Mouse (Mus musculus) cerebellum, adult 8-10 months (tissue): ENCODE measurements at regions not wholly inside any gene's neighbourhood (a gene's known extent, or its start where the extent isn't known, plus 50 kb on each side); places are given as distances from the start of the nearest gene placed in this dataset.
"Not testable (repeated sequence)": the region's sequence is repeated elsewhere in the genome, so short reads cannot be mapped to it uniquely, and the experiment has no call there.

ENCODE experiments used
- DNase-seq: peaks from one replicate; pipeline ENCODE4 v3.0.0; 2022

DNA sequence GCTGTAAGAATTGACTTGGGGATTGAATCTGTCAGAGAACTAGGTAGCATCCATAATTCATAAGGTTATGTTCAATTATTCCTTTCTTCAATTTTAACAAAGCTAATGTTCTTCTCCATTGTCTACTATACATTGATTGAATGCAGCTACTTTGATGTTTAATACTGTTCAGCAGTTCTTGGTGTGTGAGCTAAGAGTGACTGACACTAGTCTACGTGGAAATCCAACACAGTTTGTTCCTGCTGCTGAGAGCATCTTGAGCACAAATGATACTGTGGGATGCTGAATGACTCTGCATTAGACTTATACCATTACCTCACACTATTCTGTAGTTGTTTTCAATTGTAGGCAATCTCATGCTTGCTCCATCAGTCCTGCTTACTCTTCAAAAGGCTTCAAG is 249.4 kb upstream of the Akr1e1 start:
- DNase-seq = no peak

DNA sequence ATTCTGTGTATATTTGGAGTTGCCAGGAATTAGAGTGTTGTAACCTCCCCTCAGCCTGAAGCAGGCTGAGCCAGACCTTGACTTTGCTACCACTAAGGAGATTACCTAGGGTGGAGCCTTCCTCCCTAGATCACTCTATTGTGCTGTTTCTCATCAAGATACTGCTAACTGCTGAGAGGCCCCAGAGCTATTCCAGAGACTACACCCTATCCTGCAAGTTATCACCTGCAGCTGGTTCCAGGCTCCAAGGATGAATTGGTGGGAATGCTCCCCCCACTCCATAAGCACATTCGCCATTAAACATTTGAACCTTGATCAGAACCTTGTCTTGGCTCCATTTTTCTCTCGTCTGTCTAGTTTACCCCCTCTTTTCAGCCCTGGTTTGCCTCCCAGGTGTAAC is 230.5 kb upstream of the Akr1e1 start:
- DNase-seq = not testable (repeated sequence)

DNA sequence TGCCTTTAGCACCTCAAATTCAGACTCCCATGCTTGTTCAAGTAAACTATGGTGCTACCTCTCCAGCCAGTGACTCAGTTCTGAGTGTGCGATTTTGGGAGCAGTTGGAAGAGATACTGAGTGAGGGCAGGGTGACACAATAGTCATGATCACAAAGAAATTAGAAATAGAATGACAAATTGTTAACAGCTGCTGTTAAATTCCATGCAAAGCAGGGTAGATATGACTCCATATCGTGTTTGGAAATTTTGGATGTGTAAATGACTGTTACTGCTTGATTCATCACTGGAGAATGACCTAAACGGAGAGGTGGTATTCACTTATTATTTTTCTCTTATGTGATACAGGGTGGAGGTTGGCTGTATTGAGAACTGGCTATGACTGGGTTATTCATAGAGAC is 217.8 kb upstream of the Akr1e1 start:
- DNase-seq = no peak

DNA sequence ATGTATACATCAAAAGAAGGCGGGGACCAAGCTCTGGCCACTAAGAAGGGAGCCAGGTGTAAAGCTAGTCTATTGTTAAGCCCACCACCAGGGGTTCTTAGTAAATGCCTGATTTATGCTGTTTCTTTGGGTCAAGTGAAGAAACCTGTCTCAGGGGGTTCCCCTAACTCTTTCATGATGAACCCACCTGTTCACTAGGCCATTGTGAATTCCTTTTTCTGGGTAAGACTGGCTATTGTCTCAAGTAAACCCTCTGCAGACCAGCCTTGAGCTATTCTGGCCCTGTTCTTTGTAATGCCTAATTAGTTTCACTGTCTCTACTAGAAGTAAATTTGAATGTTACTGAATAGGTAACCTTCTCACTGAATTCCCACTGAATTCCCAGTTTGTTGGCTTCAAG is 216.8 kb upstream of the Akr1e1 start:
- DNase-seq = not testable (repeated sequence)

DNA sequence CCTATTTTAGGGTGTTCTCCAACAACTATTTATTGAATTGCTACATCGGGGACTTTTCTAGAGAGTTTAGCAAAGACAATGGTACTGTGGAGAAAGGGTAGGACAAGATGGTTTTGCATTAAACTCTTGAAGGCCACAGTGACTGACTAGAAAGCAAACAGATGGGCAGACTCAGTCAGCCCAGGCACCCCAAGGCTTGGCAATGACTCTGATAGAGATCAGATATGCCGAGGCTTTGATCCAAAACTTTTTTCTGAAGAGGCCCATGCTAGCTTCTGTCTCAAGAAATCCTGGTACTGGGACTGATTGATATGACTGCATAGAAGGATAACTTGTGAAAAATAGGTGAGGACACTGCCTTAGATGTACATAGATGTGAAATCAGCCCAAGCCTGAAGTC is 197.9 kb upstream of the Akr1e1 start:
- no peak for DNase-seq

DNA sequence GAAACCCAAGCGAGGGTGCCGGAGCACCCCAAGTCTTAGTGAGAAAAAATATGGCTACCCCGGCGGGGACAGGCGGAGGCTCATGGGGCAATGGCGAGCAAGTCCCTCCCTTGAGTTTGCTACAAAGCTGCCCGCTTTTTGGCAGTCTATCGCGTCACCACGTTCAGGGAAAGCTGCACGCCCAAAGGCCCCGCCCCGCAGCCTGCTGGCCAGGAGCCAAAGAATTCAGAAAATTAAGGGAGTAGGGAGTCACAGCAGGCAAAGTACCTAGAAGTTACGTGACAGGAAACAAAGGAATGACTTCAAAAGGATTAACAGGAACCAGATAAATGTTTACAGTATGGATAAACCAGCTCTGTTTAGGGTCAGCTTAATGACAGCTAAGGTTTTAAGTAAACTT is 191.7 kb upstream of the Akr1e1 start:
- no peak for DNase-seq

DNA sequence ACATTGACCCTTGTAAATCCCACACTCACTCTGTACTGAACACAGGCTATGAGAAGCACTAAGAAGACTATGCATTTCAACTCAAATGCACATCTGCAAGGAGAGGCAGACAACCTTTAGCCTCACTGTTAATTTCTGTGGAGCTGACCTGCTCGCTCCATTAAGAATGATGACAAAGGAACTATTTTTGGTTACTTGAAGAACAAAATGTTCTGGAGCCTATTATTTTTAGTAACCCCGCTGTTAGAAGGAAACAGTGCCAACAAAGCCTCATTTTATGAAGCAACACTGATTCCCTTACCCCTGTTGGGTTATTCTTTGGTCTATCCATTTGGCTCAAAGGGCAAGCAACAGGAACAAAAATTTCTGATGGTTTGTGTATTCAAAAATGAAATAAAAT is 182.2 kb upstream of the Akr1e1 start:
- no peak for DNase-seq

DNA sequence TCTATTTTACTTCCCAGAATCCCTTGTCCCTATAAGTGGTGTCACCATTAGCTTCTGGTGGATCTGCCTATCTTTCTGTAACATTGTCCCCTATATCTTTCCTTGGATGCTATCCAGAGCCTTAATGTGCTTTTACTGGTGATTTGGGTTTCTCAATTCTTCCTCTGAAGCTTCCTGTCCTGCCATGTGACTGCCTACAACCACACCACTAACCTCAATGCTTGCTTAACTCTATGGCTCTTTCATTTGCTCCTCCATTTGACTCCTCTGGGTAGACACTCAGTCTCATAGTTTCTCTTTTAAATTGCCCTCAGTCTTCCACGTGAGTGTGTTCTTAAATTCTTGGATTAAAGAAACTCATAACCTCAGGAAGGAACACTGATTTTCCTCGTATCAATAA is 181.4 kb upstream of the Akr1e1 start:
- no peak for DNase-seq

DNA sequence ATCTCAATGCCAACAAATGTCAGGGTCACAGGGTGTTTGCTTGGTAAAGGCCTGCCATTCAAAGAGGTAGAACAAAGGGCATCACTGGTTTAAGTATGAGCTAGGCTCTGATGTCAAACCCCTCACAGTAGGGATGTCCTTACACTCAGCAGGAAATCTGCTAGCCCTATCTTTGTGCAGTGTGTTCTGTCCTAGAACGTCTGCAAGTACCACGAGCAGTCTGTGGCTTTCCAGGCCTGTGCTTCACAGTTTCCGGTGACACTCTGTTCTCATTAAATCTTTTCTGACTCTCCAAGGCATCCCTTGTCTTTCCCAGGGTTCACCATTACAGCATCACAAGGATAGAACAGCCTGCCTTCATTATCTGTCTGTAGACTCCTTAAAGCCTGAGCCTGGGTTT is 174.3 kb upstream of the Akr1e1 start:
- no peak for DNase-seq

DNA sequence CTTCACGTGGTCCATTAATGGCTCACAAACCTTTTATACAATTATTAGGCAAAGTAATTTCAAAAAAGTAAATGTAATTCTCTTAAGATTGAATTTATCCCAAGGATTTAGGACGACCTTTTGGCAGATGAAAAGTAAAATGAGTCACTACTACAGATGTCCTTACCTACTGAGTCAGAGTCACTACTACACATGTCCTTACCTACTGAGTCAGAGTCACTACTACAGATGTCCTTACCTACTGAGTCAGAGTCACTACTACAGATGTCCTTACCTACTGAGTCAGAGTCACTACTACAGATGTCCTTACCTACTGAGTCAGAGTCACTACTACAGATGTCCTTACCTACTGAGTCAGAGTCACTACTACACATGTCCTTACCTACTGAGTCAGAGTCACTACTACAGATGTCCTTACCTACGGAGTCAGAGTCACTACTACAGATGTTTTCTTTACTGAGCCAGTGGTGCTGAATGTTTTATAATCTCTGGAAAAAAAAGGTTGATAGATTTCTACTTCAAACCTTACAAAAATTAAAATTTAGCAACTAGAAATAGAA is 169.4 kb upstream of the Akr1e1 start:
- DNase-seq = not testable (repeated sequence)

DNA sequence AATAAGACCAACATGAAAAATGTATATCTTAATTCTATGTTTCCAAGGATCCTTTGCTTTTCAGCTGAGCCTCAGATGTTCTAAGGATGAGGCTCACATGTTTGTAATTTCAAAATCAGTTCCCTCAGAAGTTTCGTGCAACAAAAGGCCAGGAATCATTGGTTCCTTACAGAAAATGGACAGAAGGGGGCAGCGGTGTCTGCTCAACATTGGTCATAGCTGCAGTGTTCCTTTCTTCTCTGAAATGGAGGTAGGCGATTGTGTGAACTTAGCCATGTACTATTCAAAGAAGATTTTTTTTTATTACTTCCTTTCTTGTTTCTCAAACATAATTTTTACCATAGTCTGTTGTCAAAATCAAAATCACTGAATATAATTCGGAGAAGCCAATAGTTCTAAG is 167.9 kb upstream of the Akr1e1 start:
- no peak for DNase-seq

DNA sequence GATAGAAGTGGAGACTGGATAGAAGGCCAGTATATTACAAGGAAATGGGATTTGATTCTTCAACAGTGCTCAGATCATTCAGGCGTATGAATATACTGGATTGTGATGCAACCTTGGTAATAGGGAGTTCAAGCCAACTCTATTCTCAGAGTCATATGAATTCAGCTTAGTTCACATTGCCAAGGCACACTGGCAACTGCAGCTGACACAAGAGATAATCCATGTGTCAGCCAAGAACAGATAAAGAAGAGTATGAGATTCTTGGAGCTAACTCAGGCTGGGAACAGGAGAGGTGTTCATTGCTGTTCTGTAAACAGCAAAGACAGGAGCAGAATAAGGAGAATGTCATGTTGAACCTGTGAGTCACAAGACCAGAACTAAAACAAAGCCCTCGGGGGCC is 163.3 kb upstream of the Akr1e1 start:
- DNase-seq = no peak

DNA sequence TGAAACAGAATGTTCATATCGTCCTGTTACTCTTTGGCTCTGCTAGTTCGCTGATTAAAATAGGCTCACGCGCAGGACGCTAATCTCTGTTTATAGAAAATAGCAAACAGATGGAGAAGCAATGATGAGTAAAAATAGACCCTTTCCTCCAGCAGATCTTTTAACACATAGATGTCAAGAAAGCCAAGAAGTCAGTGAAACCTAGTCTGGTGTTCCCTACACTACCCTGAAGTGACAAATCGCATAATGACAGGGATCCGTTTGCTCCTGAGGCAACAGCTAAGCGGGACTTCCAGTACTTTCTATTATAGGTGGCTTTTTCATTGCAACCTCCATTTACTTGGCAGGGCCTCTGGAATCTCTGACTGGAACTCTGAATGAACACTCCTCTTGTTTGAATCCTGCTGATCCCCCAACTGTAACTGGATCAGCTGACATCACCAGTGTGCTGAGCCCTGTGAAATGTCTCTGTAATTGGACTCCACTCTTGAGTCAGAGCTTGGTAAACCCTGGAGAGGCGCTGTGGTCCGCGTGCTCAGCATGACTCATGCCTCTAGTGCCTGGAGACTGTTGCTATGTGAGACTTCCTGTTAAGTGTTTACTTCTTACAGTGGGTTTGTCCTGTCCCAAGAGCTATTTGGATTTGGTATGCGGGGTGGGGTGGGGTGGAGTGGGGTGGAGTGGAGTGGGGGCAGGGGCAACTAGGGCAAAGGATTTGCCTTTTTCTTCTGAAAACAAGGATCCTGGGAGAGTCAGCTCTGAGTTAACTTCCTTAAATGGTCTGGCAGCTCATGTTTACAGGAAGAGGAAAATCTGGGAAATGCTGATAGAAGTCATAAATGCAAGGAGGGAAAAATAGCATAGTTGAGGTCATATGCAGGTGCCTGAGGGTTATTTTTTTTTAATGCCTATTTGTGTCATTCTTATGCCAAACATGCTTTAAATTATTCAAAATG is 162.4 kb upstream of the Akr1e1 start:
- DNase-seq = peak; percentile 3

DNA sequence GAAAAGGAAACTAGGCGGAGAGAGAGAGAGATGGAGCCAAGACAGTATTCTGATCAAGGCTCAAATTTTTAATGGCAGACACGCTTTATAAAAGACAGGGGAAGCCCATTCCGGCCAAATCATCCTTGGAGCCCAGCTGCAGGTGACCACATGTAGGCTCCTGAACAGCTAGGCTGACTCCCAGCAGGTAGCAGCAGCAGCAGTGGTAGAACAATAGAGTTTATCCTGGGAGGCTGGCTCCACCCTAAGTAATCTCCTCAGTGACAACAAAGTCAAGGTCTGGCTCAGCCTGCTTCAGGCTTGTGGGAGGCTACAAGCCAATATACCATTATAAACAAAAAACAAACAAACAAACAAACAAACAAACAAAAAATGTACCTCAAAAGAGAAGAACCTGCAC is 151.0 kb upstream of the Akr1e1 start:
- DNase-seq = no peak

DNA sequence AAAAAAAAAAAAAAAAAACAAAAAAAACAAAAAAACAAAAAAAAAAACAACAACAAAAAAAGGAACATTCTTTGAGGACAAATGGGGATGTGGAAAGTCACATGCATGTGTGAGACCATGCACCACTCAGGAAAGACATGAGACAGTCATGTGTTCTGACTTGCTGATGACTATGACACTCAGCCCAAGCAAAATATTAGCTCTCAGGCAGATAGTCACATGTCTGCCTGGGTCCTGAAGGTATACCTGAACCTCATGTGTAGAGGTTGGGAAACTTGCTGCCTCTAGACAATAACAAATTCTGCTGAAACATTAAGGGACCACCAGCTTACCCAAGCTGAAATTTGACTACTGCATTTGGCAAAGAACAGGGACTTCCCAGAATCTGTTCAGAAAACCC is 147.6 kb upstream of the Akr1e1 start:
- no peak for DNase-seq

DNA sequence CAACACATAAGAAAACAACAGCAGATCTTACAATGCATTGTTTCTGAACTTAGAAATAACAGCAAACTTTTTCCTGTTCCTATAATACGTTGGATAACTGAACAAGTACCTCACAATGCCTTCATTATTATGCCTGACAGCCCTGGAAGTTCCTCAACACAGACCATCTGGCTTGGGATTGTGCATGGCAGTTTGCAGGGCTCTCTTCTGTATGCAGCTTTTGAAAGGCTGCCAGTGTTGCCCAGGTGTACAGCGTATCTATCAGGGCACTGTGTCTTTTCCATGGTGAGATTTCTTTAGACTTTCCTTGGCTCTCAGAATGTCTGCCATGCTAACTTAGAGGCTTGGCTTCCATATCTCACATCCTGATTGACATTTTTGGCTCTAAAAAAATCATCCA is 134.0 kb upstream of the Akr1e1 start:
- no peak for DNase-seq

DNA sequence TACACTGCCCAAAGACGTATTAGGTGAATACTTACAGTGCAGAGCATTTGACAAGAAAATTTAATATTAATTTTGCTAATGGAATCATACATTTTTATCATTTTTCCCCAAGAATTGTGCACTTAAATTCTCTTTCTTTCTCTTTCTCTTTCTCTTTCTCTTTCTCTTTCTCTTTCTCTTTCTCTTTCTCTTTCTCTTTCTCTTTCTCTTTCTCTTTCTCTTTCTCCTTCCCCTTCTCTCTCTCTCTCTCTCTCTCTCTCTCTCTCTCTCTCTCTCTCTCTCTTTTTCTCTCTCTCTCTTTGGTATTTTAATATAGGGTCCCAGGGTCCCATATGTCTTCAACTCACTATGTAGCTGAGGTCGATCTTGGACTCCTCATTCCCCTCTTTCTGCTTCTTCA is 107.3 kb upstream of the Akr1e1 start:
- not testable (repeated sequence) for DNase-seq

DNA sequence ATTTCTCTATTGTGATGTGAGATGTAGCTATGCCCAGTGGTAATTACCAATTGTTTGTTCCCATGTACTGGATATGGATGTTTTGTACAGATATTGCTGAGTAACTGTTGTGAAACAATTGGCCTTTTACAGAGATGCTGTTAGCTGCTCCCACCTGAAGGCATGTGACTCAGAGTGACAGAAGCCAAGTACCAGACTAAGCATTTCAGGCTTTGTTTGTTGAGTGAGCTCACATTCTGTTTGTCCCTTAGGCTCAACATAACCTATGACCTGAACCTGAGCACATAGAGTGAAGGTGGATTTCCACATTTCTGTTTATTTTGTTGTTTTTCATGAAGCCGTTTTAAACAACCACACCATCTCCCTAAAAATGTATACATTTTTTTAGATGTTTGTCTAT is 105.8 kb upstream of the Akr1e1 start:
- DNase-seq = no peak

DNA sequence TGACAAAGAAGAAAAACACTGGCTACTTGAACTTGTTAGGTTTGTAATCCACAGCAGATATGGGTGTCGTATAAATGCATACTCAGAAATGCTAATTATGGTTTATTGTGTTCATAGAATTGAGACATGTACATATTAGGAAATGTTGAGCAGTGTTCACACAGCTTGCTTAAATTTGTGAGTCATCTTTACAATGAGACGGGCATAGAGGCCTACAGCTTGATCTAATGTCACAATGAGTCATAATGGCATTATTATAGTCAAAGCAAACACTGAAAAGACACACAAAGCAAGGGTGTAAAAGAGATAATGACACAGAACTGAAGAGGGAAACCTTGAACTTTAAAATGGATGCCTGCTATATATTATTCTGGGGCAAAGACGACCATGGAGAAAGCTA is 103.7 kb upstream of the Akr1e1 start:
- DNase-seq = no peak

DNA sequence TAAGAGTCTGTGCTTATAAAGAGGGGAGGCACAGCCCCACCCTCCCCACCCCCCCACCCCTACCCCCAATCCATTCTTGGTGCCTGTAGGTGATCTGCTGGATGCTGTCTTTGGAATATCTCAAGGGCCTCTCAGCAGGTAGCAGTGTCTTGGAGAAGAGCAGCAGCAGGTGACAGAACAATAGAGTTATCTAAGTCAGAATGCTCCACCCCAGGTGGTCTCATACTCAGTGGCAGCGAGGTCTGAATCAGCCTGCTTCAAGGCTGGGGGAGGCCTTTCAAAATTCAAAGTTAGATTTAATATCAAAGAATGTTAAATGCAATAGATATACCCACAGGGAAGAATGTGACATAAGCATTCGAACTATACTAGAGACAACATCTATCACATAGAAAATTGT is 90.6 kb upstream of the Akr1e1 start:
- not testable (repeated sequence) for DNase-seq

DNA sequence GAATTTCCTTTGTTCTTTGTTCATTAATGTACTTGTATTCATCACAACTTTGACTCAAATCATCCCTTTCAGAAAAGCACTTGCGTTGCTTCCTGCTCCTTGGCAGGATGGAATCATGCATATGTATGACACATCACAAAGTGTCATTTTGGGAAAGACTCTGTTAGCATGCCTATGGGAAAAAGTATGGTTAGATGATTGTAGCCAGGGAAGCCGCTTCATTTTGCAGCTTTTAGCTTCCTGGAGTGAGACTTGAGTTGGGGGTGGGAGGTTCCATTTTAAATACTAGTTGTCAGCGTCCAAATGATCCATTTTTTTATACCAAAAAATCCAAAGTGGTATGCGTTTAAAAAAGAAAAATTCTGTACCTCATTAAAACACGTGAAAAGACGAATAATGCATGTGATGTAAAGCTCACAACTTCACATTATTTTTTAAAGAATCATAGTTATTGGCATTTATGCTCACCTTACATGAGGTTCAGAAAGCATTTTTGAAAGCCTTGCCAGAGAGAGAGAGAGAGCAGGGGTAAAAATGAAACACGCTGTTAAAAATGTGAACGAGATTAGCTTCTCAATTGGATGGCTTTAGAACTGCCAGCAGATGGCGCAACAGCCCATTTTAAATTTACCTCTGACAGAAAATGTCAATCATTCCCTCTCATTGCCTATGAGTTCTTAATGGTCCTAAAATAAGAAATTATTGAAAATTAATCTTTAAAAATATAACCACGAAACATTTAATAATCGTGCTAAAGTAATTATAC is 57.6 kb upstream of the Akr1e1 start:
- DNase-seq = peak; percentile 10

DNA sequence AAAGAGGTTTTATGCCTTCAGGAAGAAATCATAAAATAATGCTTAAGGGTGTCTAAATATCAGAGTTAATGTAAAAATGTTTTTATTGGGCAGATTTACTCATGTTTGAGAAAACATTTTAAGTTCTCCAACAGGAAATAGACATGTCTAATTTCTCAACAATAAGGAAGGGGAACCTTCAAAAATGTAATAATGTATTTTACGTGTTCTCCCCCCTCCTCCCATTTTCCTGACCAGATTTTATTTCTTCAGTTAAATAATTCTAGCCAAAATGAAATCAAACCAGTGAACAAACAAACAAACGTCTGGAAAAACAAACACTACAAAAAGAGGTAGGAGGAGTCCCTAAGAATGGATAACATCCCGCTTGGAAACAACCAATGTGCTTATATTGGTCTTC is 54.4 kb upstream of the Akr1e1 start:
- DNase-seq = no peak

DNA sequence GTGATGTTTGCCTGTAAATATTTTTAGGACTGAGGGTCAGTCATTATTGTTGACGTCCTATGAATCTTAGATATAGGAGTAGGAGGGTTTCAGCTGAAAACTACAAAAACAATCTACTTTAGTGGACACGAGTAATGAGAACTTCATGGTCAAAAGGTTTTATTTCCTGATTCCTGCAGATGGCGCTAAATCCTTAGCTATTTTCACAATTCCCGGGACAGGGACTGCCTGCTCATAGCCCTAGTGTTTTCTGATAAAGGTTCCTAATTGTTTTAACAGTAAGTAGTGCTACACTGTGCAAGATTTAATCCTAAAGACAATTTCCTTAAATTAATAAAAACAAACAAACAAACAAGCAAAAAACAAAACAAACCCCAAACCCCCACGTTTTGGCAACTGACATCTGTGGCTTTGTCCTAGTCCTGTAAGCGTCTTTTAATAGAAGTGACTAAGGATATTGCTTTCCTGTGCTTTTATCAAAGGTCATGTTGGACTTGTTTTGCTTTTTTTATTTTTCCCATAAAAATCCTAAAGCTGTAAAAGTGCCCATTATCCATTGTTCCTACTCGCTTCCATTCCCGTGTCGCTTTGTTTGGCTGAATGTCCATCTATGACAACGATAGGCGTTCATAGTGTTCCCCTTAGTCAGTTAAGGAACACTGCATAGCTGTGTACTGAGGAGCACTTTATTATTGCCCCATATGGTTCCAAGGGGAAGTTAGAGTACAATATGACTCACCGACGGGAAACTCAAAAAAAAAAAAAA is 53.5 kb upstream of the Akr1e1 start:
- peak; percentile 20 for DNase-seq
